Mouse (Mus musculus): ENCODE results near the gene Hap1.

DNA sequence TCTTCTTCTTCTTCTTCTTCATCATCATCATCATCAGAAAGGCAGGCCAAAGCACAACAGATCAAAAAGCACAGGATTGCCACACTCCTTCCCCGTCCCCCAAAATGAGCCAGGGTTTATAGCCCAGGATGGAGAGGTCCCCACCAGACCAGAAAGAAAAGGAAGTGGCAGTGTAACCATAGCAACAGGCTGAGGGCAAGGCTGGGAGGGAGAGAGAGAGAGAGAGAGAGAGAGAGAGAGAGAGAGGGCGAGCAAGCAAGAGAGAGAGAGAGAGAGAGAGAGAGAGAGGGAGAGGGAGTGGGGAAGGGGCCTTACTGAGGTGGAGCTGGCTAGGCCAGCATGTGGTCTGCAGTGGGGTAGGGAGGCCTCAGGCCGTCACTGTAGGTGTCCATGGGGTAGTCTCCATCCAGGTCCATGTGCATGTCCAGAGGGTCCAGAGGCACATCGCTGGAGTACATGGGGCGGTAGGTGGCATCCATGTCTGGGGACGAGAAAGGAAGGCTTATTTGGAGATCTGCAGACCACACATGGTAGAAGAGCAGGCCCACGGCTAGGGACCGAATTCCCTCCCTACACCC, 16.1 kb upstream of the Hap1 start:
- TF ChIP-seq CTCF (IDR thresholded peaks at IDR 0.05; ENCODE audit: extremely low read depth, insufficient read depth, low read length) (no peak), POLR2A (IDR thresholded peaks at IDR 0.05; ENCODE audit: extremely low read depth, insufficient read depth, low read length) (no peak)

Data from cortical plate, adult 2 months (tissue).